Mouse (Mus musculus): ENCODE measurements around the gene Snap47.
"Not testable (repeated sequence)": the region's sequence is repeated elsewhere in the genome, so short reads cannot be mapped to it uniquely, and the experiment has no call there.

The Snap47 gene

GRCm38 (mm10) chr11:59367955-59368354 is 83.0 kb downstream of the Snap47 start:
- not testable (repeated sequence) for DNase-seq (ENCODE audit: low spot score in 2 of 2)

DNA sequence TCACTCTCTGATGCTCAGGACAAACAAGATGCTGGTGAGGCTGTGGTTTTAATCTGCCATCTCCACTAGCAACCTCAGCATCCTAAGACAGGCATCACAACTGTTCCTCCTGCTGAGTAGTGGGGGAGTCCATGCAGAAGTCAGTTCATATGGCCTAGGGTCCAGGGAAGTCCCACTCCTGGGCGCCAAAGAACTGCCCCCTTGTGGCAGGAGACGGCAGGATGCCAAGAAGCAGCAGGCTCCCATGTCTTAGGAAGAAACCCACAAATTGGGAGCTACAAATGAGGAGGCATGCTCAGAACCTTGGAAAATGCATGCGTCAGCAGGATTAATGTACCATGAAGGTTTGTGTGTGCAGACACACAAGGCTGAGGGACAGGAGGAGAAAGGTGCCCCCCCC is 84.4 kb downstream of the Snap47 start:
- no peak for DNase-seq (ENCODE audit: low spot score in 2 of 2)

- DNase-seq (ENCODE audit: low spot score in 2 of 2): no peak
Measured at GRCm38 (mm10) chr11:59366031-59366430, 85.0 kb downstream of the Snap47 start.

GRCm38 (mm10) chr11:59364417-59364816 is 86.6 kb downstream of the Snap47 start:
- no peak for DNase-seq (ENCODE audit: low spot score in 2 of 2)

DNA sequence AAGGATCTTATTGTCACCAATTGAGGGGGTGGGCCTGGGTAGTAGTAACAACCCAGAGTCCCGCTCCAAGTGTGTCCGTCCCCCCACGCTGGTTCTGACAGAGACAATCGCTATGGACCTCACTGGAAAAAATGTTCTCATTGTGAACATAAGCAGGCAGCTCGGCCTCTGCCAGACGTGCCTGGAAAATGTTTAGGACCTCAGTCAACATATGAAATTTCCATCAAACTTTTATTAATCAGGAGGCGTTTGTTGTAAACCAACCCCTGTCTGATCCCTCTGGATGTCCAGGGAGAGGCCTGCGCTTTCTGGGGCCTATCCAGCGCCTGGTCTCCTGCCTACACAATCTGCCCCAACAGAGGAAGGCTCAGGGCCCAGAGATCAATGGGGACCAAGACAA is 87.0 kb downstream of the Snap47 start:
- no peak for DNase-seq (ENCODE audit: low spot score in 2 of 2)

- no peak for DNase-seq (ENCODE audit: low spot score in 2 of 2)
Measured at GRCm38 (mm10) chr11:59361291-59361690, 89.7 kb downstream of the Snap47 start.

Data from spleen, postnatal 10 days (tissue).